Mouse (Mus musculus): ENCODE data around the gene Bend4. TPM values are rescaled to one million over a fixed set of nuclear protein-coding genes. Genes with fewer than 3 reads are reported as not detected.

Gene Bend4
- 0.94 TPM for polyA plus RNA-seq (2014; fragmentation: Illumina TruSeq; extraction: RNeasy Lipid Tissue Mini Kit (QIAGEN cat#74804); ENCODE audit: low read depth, low replicate concordance)

DNA sequence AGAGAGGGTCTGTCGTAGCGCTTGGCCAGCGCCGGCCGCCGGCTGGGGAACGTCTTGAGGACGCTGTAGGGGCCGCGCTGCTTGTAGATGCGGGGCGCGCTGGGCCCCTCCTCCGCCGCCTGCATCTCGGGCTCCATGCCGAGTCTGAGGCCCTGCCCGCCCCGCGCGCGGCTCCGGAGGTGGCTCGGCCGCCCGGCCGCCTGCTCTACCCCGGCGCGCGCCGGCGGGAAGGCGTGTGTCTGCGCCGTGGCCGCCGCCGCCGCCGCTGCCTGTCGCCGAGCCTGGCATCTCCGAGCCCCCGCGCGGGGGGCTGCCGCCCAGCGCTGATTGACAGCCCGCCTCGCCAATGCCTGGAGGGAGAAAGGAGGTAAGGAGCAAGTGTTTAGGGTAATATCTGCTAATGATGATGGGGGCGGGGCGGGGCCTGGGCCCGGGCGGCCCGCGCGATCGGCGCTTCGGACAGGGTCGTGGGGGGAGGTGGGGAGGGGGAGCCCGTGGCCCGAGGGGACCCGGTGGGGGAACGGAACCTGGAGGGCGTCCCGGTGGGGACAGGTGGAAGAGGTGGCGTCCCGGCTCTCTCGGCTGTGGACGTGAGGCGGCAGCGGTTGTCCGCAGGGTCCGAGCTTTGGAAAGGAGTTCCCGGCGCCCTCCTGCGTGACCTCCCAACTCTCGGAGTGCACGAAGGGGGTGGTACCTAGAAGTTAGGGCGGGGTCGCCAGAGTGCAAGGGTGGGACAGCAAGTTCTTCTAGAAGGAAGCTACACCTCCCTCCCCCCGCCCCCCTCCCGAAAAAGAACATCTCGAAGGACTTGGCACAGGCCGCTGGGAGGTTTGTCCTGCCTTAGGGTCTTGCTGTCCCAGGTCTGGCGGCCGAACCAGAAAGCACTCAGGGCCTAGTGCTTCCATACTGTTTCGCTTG, at the start of gene Bend4:
TSS of gene Bend4 (minus strand) at position 868 of the 918 bp plus-strand sequence.

Other genes with a start within 250 kb of the Bend4 start
- gene Tmem33, start 167.7 kb downstream of the Bend4 start, polyA plus RNA-seq (2014; fragmentation: Illumina TruSeq; extraction: RNeasy Lipid Tissue Mini Kit (QIAGEN cat#74804); ENCODE audit: low read depth, low replicate concordance), result 32.7 TPM
- 95.4 TPM for gene Slc30a9, start 121.4 kb downstream of the Bend4 start, polyA plus RNA-seq (2014; fragmentation: Illumina TruSeq; extraction: RNeasy Lipid Tissue Mini Kit (QIAGEN cat#74804); ENCODE audit: low read depth, low replicate concordance)
- 0.47 TPM for gene Shisa3, start 179.6 kb upstream of the Bend4 start, polyA plus RNA-seq (2014; fragmentation: Illumina TruSeq; extraction: RNeasy Lipid Tissue Mini Kit (QIAGEN cat#74804); ENCODE audit: low read depth, low replicate concordance)

All from heart, adult 10 weeks (tissue).